Mouse (Mus musculus): ENCODE results near the gene Ift140. TPM values are rescaled to one million over a fixed set of nuclear protein-coding genes. Genes with fewer than 3 reads are reported as not detected.

Gene Ift140
- polyA plus RNA-seq, 1 experiment from 2014 or later = 12.3 TPM

DNA sequence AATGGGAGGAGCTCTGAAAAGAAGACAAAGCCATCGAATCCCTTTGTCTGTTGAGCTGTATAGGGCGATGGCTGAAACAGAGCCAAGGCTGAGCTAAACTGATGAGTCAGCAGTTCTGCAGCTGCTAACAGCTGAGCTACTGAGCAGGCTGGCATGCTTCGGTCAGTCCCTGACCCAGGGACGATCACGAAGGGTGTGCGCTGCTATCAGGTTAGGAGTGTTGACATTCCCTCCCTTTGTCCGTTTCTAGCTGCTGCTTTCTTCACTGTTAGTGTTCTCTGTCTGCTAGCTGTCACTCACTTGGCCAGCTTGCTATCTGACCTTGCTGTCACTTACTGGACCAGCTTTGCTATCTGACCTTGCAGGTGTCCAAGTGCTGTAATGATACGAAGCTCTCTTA, 111.2 kb downstream of the Ift140 start:
- H3K36me3 ChIP-seq = no peaks in the 10 kb centered on the region
- 47% methylated on average over 8 of the region's 8 CpGs for WGBS
- H3K4me3 ChIP-seq (replicated peaks) = no peak overlapping the region
- 0 out of 2 replicates have a peak, but pooled peaks cover 2% of the 10 kb centered on the region for H3K4me1 ChIP-seq (replicated peaks)
- no peaks in the 10 kb centered on the region for H3K27me3 ChIP-seq (replicated peaks)
- no peaks in the 10 kb centered on the region for H3K9me3 ChIP-seq
- no peak overlapping the region for H3K4me2 ChIP-seq (replicated peaks)
- H3K27ac ChIP-seq = no peak overlapping the region
- ATAC-seq = peak; percentile 77
- no peak overlapping the region for H3K9ac ChIP-seq

DNA sequence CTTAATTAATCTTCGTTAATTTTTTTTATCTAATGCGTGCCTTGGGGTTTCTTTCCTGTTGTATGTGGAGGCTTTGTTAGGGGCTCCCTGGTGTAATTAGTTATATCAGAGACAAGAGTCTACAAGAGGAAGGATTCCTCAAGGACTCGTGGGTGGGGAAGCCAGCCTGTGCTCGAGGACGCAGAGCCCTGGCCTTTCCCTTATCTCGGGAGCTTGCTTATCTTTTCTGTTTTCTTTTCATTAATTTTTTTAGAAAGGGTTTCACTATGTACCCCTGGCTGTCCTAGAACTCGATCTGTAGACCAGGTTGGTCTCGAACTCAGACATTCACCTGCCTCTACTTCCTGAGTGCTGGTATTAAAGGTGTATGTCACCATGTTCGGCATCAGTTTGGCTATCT, 111.8 kb downstream of the Ift140 start:
- H3K4me1 ChIP-seq (replicated peaks) = 0 out of 2 replicates have a peak, but pooled peaks cover 2% of the 10 kb centered on the region
- no peaks in the 10 kb centered on the region for H3K9me3 ChIP-seq
- H3K27me3 ChIP-seq (replicated peaks) = no peaks in the 10 kb centered on the region
- H3K27ac ChIP-seq = no peak overlapping the region
- no peak overlapping the region for H3K4me2 ChIP-seq (replicated peaks)
- H3K4me3 ChIP-seq (replicated peaks) = no peak overlapping the region
- no peaks in the 10 kb centered on the region for H3K36me3 ChIP-seq
- no peak for ATAC-seq
- no peak overlapping the region for H3K9ac ChIP-seq
- 65% methylated on average over 9 of the region's 9 CpGs for WGBS

DNA sequence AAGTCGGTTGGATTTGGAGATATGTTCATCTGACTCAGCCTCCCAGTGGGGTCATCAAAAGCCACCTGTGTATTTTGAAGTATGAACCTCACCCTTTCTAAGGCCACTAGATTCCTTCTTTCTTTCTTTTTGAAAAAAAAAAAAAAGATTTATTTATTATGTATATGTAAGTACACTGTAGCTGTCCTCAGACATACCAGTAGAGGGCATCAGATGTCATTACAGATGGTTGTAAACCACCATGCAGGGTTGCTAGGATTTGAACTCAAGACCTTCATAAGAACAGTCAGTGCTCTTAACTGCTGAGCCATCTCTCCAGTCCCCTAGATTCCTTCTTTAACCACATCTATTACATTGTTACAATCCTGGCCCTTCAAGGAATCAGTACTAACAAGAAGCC, 114.2 kb downstream of the Ift140 start:
- WGBS = 97% methylated on average over 1 of the region's 1 CpGs
- no peaks in the 10 kb centered on the region for H3K9me3 ChIP-seq
- peaks cover 13% of the 10 kb centered on the region for H3K4me1 ChIP-seq (replicated peaks)

DNA sequence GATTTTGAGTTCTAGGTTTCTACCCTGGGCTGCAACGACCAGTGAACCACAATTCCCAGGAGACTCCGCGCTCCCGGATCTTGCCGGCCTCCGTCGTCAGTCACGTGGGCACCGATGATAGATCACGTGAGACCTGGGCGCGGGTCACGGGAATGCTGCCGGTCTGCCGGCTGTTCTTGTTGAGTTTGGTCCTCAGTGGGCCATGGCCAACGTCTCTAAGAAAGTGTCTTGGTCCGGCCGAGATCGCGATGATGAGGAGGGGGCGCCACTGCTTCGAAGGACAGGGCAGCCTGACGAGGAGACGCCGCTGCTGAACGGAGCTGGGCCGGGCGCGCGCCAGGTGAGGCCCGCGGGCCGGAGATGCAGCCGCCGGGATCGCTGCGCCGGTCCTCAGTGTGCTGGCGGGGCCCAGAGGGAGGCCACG, 117.4 kb downstream of the Ift140 start, which contains the start of gene Clcn7:
Gene Clcn7, plus strand, starts transcription at position 117 of the 424 bp plus-strand sequence.
- peak within 1 kb of the TSS; percentile 84 for H3K4me3 ChIP-seq (replicated peaks)
- peaks cover 10% of the 10 kb centered on the region for H3K4me1 ChIP-seq (replicated peaks)
- H3K4me2 ChIP-seq (replicated peaks) = peak within 1 kb of the TSS; percentile 68
- H3K36me3 ChIP-seq = no peaks in the 10 kb centered on the region
- H3K27me3 ChIP-seq (replicated peaks) = no peaks in the 10 kb centered on the region
- peak within 1 kb of the TSS; percentile 77 for H3K9ac ChIP-seq
- WGBS = under 1% methylated on average over 40 of the region's 40 CpGs
- H3K9me3 ChIP-seq = no peaks in the 10 kb centered on the region
- no peak within 1 kb of the TSS for H3K27ac ChIP-seq
- peak; percentile 96 for ATAC-seq

More for the DNA sequence above, 114.2 kb downstream of the Ift140 start:
- Histone ChIP-seq H3K4me3 (replicated peaks) (no peak overlapping the region), H3K4me2 (replicated peaks) (no peak overlapping the region), H3K9ac (no peak overlapping the region), H3K27ac (no peak overlapping the region), H3K27me3 (replicated peaks) (no peaks in the 10 kb centered on the region), H3K36me3 (no peaks in the 10 kb centered on the region)
- ATAC-seq = no peak

DNA sequence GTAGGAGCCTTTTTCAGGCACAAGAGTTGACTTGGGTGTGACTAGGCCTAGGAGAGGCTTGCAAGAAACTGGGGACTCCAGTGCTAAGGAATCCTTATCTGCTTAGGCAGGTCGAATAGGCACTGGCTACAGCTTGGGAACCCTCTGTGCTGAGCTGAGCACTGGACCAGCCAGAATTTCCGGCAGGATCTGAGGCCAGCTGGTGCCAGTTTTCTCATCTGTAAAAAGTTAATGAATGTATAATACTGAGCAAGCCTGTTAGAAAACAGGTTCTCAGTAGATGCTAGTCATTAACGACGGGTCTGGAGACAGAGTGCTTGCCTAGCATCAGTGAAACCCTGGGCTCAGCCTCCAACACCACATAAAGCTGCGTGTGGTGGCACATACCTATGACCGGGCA, 119.7 kb downstream of the Ift140 start:
- no peaks in the 10 kb centered on the region for H3K36me3 ChIP-seq
- peaks cover 10% of the 10 kb centered on the region for H3K4me1 ChIP-seq (replicated peaks)
- WGBS = 89% methylated on average over 6 of the region's 6 CpGs
- no peak for ATAC-seq
- H3K27ac ChIP-seq = no peak overlapping the region
- no peak overlapping the region for H3K4me3 ChIP-seq (replicated peaks)
- H3K9ac ChIP-seq = no peak overlapping the region
- H3K27me3 ChIP-seq (replicated peaks) = no peaks in the 10 kb centered on the region
- no peaks in the 10 kb centered on the region for H3K9me3 ChIP-seq
- H3K4me2 ChIP-seq (replicated peaks) = no peak overlapping the region

DNA sequence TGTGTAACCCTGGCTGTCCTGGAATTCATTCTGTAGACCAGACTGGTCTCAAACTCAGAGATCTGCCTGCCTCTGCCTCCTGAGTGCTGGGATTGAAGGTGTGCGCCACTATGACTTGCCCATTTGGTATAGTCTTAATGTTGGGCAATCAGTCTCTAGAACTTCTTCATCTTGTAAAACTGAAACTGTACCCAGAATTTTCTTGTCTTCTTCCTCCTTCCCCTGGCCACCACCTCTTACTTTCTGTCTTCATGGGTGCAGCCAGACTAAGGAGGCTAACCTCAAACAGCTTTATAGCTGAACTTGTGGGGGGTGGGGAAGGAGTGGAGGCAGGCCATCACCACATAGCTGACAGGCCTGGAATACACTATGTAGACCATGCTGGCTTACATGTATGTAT, 122.9 kb downstream of the Ift140 start:
- H3K36me3 ChIP-seq = no peaks in the 10 kb centered on the region
- no peak for ATAC-seq
- 100% methylated on average over 1 of the region's 1 CpGs for WGBS
- H3K4me3 ChIP-seq (replicated peaks) = no peak overlapping the region
- H3K9me3 ChIP-seq = no peaks in the 10 kb centered on the region
- peaks cover 11% of the 10 kb centered on the region for H3K4me1 ChIP-seq (replicated peaks)
- H3K4me2 ChIP-seq (replicated peaks) = no peak overlapping the region
- H3K9ac ChIP-seq = no peak overlapping the region
- H3K27me3 ChIP-seq (replicated peaks) = no peaks in the 10 kb centered on the region
- no peak overlapping the region for H3K27ac ChIP-seq

DNA sequence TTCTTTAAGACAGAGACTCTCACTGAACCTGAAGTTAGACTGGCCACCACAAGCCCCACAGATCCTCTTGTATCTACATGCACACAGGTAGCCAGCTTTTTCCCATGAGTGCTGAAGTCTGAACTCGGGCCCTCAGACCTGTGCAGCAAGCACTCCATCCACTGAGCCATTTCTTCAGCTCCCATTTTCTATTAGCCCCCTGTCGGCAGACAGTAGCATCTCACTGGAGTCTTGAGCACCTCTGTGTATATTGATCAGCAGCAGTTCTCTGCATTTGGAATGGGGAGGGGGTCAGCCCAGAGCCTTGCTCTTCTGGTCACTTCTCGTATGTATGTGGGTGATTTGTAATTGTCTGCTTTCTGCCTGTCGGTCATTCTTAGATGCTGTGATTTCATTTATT, 124.1 kb downstream of the Ift140 start:
- Histone ChIP-seq H3K36me3 (no peaks in the 10 kb centered on the region), H3K9me3 (no peaks in the 10 kb centered on the region), H3K4me2 (replicated peaks) (no peak overlapping the region), H3K27me3 (replicated peaks) (no peaks in the 10 kb centered on the region), H3K4me3 (replicated peaks) (no peak overlapping the region), H3K9ac (no peak overlapping the region), H3K4me1 (replicated peaks) (0 out of 2 replicates have a peak, but pooled peaks cover 2% of the 10 kb centered on the region), H3K27ac (no peak overlapping the region)
- ATAC-seq = no peak
- WGBS = 63% methylated on average over 4 of the region's 4 CpGs

Other genes starting within 250 kb of the Ift140 start
- not detected in 2 replicates for gene Meiob, start 211.8 kb upstream of the Ift140 start, polyA plus RNA-seq (2015; fragmentation: Nextera tagmentation; extraction: Ambion mirVana)
- gene Hagh, start 175.9 kb upstream of the Ift140 start, polyA plus RNA-seq (2015; fragmentation: Nextera tagmentation; extraction: Ambion mirVana) = 55.1 and 69.8 TPM in 2 replicates
- gene Fahd1, start 165.7 kb upstream of the Ift140 start, polyA plus RNA-seq (2015; fragmentation: Nextera tagmentation; extraction: Ambion mirVana) = 77.1 and 77.6 TPM in 2 replicates
- gene Igfals, start 150.1 kb upstream of the Ift140 start, polyA plus RNA-seq (2015; fragmentation: Nextera tagmentation; extraction: Ambion mirVana) = 3.4 and 4.4 TPM in 2 replicates
- gene Nubp2, start 129.7 kb upstream of the Ift140 start, polyA plus RNA-seq (2015; fragmentation: Nextera tagmentation; extraction: Ambion mirVana) = 51.5 and 57.9 TPM in 2 replicates
- 32.0 and 33.4 TPM in 2 replicates for gene Spsb3, start 129.4 kb upstream of the Ift140 start, polyA plus RNA-seq (2015; fragmentation: Nextera tagmentation; extraction: Ambion mirVana)
- gene Eme2, start 121.0 kb upstream of the Ift140 start, polyA plus RNA-seq (2015; fragmentation: Nextera tagmentation; extraction: Ambion mirVana) = 27.3 and 27.4 TPM in 2 replicates
- 111 and 117 TPM in 2 replicates for gene Mrps34, start 121.0 kb upstream of the Ift140 start, polyA plus RNA-seq (2015; fragmentation: Nextera tagmentation; extraction: Ambion mirVana)
- gene Nme3, start 119.6 kb upstream of the Ift140 start, polyA plus RNA-seq (2015; fragmentation: Nextera tagmentation; extraction: Ambion mirVana) = 71.7 and 85.4 TPM in 2 replicates
- gene Mapk8ip3, start 79.1 kb upstream of the Ift140 start, polyA plus RNA-seq (2015; fragmentation: Nextera tagmentation; extraction: Ambion mirVana) = 22.4 and 23.2 TPM in 2 replicates
- 183 and 187 TPM in 2 replicates for gene Jpt2, start 55.4 kb upstream of the Ift140 start, polyA plus RNA-seq (2015; fragmentation: Nextera tagmentation; extraction: Ambion mirVana)
- 5.2 and 5.3 TPM in 2 replicates for gene Cramp1l, start 297 bp upstream of the Ift140 start, polyA plus RNA-seq (2015; fragmentation: Nextera tagmentation; extraction: Ambion mirVana)
- gene Tmem204, start 67.5 kb downstream of the Ift140 start, polyA plus RNA-seq (2015; fragmentation: Nextera tagmentation; extraction: Ambion mirVana) = 22.8 and 23.2 TPM in 2 replicates
- 34.0 and 39.3 TPM in 2 replicates for gene Telo2, start 99.9 kb downstream of the Ift140 start, polyA plus RNA-seq (2015; fragmentation: Nextera tagmentation; extraction: Ambion mirVana)
- gene Ptx4, start 104.7 kb downstream of the Ift140 start, polyA plus RNA-seq (2015; fragmentation: Nextera tagmentation; extraction: Ambion mirVana) = 0.15 and 0.25 TPM in 2 replicates
- gene Clcn7, start 117.3 kb downstream of the Ift140 start, polyA plus RNA-seq (2015; fragmentation: Nextera tagmentation; extraction: Ambion mirVana) = 20.3 and 20.4 TPM in 2 replicates
- 0.16 and 0.19 TPM in 2 replicates for gene Ccdc154, start 146.4 kb downstream of the Ift140 start, polyA plus RNA-seq (2015; fragmentation: Nextera tagmentation; extraction: Ambion mirVana)
- gene Gm38655, start 159.4 kb downstream of the Ift140 start, polyA plus RNA-seq (2015; fragmentation: Nextera tagmentation; extraction: Ambion mirVana) = 1.2 and 1.7 TPM in 2 replicates
- gene BC003965, start 168.5 kb downstream of the Ift140 start, polyA plus RNA-seq (2015; fragmentation: Nextera tagmentation; extraction: Ambion mirVana) = 37.4 and 39.5 TPM in 2 replicates
- 6.0 and 6.6 TPM in 2 replicates for gene Unkl, start 172.3 kb downstream of the Ift140 start, polyA plus RNA-seq (2015; fragmentation: Nextera tagmentation; extraction: Ambion mirVana)
- 40.6 and 42.7 TPM in 2 replicates for gene Gnptg, start 224.0 kb downstream of the Ift140 start, polyA plus RNA-seq (2015; fragmentation: Nextera tagmentation; extraction: Ambion mirVana)
- 37.7 and 38.5 TPM in 2 replicates for gene Tsr3, start 224.1 kb downstream of the Ift140 start, polyA plus RNA-seq (2015; fragmentation: Nextera tagmentation; extraction: Ambion mirVana)
- 4.0 and 4.3 TPM in 2 replicates for gene Baiap3, start 240.3 kb downstream of the Ift140 start, polyA plus RNA-seq (2015; fragmentation: Nextera tagmentation; extraction: Ambion mirVana)

All from intestine, embryonic 15.5 days (tissue).